Mouse (Mus musculus) leukemia stem cell, adult 10-12 weeks (primary cell): ENCODE results near the gene Tsc22d3. TPM values are rescaled to one million over a fixed set of nuclear protein-coding genes. Genes with fewer than 3 reads are reported as not detected.

Source experiments
- polyA plus RNA-seq: library from polyadenylated mRNA; stranded (reverse); fragments of >175 nt; gene quantifications from 2 replicates; pipeline ENCODE4 v1.2.3, GENCODE M21; 2012; ENCODE audit warnings: low replicate concordance

Gene Tsc22d3
- 5.6 and 12.7 TPM in 2 replicates for polyA plus RNA-seq

GRCm38 (mm10) chrX:140600410-140601109 is at the start of gene Tsc22d3:
TSS of gene Tsc22d3 (minus strand) at chrX:140600659.

Other genes starting within 250 kb of the Tsc22d3 start
- 1.0 and 3.2 TPM in 2 replicates for gene Prps1, start 144.0 kb downstream of the Tsc22d3 start, polyA plus RNA-seq
- 0.09 TPM in 1 of 2 replicates, not detected in the other for gene Mid2, start 63.9 kb upstream of the Tsc22d3 start, polyA plus RNA-seq
- not detected in 2 replicates for gene Tex13b, start 212.8 kb upstream of the Tsc22d3 start, polyA plus RNA-seq